Mouse (Mus musculus): ENCODE measurements around the gene Chil1. TPM values are rescaled to one million over a fixed set of nuclear protein-coding genes. Genes with fewer than 3 reads are reported as not detected.

The Chil1 gene
- polyA plus RNA-seq, 1 experiment from 2014 or later, result 4.9 TPM

DNA sequence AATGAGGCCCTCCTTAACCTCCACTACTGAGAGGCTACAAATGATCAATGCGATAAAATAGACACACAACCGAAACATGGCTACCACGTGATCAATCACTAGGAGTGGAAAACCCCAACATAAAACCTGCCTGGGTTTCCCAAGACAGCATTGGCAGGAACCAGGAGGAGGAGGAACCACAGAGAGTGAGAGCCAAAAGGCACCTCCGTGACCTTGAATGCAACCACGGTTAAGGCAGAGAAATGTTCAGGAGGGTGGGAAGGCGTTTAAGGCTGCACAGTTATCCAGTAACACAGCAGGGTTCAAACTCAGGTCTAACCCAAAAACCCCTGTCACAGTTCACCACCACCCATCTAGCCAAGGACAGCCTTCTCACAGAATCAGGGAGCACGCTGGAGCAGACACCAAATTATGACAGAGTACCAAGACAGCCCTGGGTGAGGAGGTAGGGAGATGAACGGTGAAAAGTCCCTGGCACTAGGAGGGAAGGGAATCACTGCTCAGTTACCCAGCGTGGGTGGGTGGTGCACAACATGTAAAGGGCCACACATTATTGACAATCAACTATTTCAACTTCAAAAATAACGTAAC, 48.8 kb downstream of the Chil1 start:
- Histone ChIP-seq H3K4me1 (ENCODE audit: control insufficient read depth, insufficient read depth, low read length) (peaks cover 11% of the 10 kb centered on the region), H3K9ac (ENCODE audit: low read length) (no peak overlapping the region), H3K4me3 (replicated peaks; ENCODE audit: low read length) (no peak overlapping the region), H3K36me3 (ENCODE audit: control insufficient read depth, insufficient read depth, low read length) (no peaks in the 10 kb centered on the region), H3K9me3 (replicated peaks; ENCODE audit: control insufficient read depth, low read length) (no peaks in the 10 kb centered on the region), H3K27me3 (ENCODE audit: control insufficient read depth, insufficient read depth, low read length) (peaks cover 20% of the 10 kb centered on the region), H3K27ac (ENCODE audit: low read length) (no peak overlapping the region), H3K4me2 (ENCODE audit: low read depth, low read length) (no peak overlapping the region)
- no peak for ATAC-seq (ENCODE audit: insufficient read depth, low FRiP score)
- WGBS, result 80% methylated on average over 10 of the region's 10 CpGs

DNA sequence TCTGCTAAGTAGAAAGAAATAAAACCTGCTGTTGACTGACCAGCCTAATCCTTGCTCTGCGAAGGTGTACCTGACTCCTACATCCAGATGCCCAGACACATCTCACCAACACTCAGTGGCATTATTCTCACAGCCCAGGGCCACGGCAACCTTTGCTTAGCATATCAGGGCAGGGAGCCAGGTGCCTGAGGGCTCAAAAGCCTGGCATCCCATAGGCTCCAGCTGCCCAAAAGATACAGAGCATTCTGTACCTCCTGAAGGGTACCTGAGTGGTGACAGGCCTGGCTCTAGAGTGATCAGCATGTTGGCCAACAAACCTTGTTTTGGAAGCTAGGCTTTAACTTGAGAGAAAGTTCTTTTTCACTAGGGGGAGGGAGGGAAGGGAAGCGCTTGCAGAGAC, 49.3 kb downstream of the Chil1 start:
- Histone ChIP-seq H3K4me3 (replicated peaks; ENCODE audit: low read length) (no peak overlapping the region), H3K4me1 (ENCODE audit: control insufficient read depth, insufficient read depth, low read length) (peaks cover 16% of the 10 kb centered on the region), H3K36me3 (ENCODE audit: control insufficient read depth, insufficient read depth, low read length) (no peaks in the 10 kb centered on the region), H3K27ac (ENCODE audit: low read length) (no peak overlapping the region), H3K9me3 (replicated peaks; ENCODE audit: control insufficient read depth, low read length) (no peaks in the 10 kb centered on the region), H3K27me3 (ENCODE audit: control insufficient read depth, insufficient read depth, low read length) (peaks cover 22% of the 10 kb centered on the region), H3K4me2 (ENCODE audit: low read depth, low read length) (no peak overlapping the region), H3K9ac (ENCODE audit: low read length) (no peak overlapping the region)
- no peak for ATAC-seq (ENCODE audit: insufficient read depth, low FRiP score)
- 82% methylated on average over 3 of the region's 3 CpGs for WGBS

DNA sequence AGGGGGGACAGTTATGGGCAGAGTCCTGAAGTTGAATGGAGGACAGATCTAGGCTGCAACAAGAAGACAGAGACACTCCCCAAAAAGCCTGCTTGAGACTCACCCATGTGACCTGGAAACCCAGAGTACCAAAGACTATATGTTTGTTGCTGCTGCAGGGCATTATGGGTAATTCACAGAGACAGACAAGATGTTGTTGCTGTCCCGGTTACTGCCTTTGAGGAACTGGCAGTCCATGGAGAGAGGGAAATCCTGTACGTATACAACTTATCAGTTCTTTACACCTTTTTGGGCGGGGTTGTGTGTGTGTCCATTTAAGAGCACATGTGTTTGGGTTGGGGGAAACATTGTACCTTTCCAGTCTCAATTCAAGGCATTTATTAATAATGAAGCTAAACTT, 49.7 kb downstream of the Chil1 start:
- no peak overlapping the region for H3K4me2 ChIP-seq (ENCODE audit: low read depth, low read length)
- H3K4me1 ChIP-seq (ENCODE audit: control insufficient read depth, insufficient read depth, low read length), result peaks cover 16% of the 10 kb centered on the region
- no peaks in the 10 kb centered on the region for H3K9me3 ChIP-seq (replicated peaks; ENCODE audit: control insufficient read depth, low read length)
- H3K27ac ChIP-seq (ENCODE audit: low read length), result no peak overlapping the region
- no peaks in the 10 kb centered on the region for H3K36me3 ChIP-seq (ENCODE audit: control insufficient read depth, insufficient read depth, low read length)
- 66% methylated on average over 3 of the region's 3 CpGs for WGBS
- H3K27me3 ChIP-seq (ENCODE audit: control insufficient read depth, insufficient read depth, low read length), result peaks cover 26% of the 10 kb centered on the region
- no peak overlapping the region for H3K9ac ChIP-seq (ENCODE audit: low read length)
- H3K4me3 ChIP-seq (replicated peaks; ENCODE audit: low read length), result no peak overlapping the region
- ATAC-seq (ENCODE audit: insufficient read depth, low FRiP score), result no peak

DNA sequence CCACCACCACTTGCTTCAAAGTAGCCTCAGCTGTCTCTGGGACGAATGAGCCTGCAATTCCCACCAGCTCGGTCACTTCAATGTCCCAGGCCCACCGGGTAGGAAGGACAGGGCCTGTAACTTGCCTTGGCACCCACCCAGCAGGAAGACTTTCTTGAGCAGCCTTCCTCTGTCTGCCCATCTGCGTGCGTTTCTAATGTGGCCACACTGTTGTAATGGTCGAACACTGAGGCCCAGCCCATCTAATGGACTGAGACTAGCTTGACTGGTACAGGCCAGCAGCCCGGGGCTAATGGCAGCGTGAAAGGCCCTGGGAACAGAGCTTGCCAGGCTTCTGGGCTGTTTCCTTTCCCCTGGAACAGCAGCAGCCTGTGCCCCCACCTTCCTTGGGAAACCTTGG, 50.4 kb downstream of the Chil1 start:
- H3K4me3 ChIP-seq (replicated peaks; ENCODE audit: low read length), result peak overlapping the region; percentile 1; the same call in 1 of the 2 replicates
- H3K4me1 ChIP-seq (ENCODE audit: control insufficient read depth, insufficient read depth, low read length), result peaks cover 16% of the 10 kb centered on the region
- H3K27me3 ChIP-seq (ENCODE audit: control insufficient read depth, insufficient read depth, low read length), result peaks cover 26% of the 10 kb centered on the region
- H3K9ac ChIP-seq (ENCODE audit: low read length), result 0 out of 2 replicates have a peak overlapping the region, but pooled peaks have one; percentile 49
- peak overlapping the region; percentile 87 for H3K27ac ChIP-seq (ENCODE audit: low read length)
- no peak; the same call in 1 of the 2 replicates for ATAC-seq (ENCODE audit: insufficient read depth, low FRiP score)
- 72% methylated on average over 8 of the region's 8 CpGs for WGBS
- H3K4me2 ChIP-seq (ENCODE audit: low read depth, low read length), result peak overlapping the region; percentile 88
- no peaks in the 10 kb centered on the region for H3K36me3 ChIP-seq (ENCODE audit: control insufficient read depth, insufficient read depth, low read length)
- H3K9me3 ChIP-seq (replicated peaks; ENCODE audit: control insufficient read depth, low read length), result no peaks in the 10 kb centered on the region

DNA sequence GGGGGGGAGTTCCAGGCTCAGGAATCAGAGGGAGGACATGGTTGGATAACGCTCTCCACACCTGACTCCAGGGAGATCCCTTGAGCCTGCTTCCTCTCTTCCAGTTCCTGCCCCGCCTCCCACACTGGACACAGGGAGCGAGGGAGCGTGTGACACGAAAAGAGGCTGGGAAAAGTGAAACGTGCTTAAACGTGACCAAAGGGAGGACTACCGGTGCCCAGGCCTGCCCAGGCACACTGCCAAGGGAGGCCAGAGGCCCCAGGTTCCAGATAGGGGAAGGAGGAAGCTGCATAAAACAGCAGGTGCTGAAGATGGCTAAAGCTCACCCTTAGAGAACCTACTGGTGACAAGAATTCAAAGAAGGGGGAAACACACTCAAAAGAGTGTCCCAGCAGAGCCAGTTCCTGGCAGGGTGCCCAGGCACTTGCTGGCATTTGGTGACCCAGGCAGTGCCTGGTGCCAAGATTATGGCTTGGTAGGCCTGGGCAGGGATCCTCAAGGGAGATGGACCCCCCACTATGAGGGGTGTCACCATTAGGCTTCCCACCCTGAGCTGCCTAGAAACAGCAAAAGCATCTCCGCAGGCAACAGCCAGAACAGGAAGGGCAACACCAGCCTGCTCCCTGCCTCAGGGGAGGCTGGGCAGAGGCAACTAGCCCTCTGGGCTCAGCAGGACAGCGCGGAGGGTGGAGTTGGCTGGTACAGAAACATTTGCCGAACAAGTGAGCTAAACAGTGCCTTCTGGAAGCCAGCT, 51.0 kb downstream of the Chil1 start:
- Histone ChIP-seq H3K27me3 (ENCODE audit: control insufficient read depth, insufficient read depth, low read length) (peaks cover 26% of the 10 kb centered on the region), H3K4me2 (ENCODE audit: low read depth, low read length) (peak overlapping the region; percentile 88), H3K9ac (ENCODE audit: low read length) (peak overlapping the region; percentile 49; the same call in 1 of the 2 replicates), H3K36me3 (ENCODE audit: control insufficient read depth, insufficient read depth, low read length) (no peaks in the 10 kb centered on the region), H3K9me3 (replicated peaks; ENCODE audit: control insufficient read depth, low read length) (no peaks in the 10 kb centered on the region), H3K4me3 (replicated peaks; ENCODE audit: low read length) (peak overlapping the region; percentile 46), H3K27ac (ENCODE audit: low read length) (peak overlapping the region; percentile 89), H3K4me1 (ENCODE audit: control insufficient read depth, insufficient read depth, low read length) (peaks cover 16% of the 10 kb centered on the region)
- peak; percentile 78 for ATAC-seq (ENCODE audit: insufficient read depth, low FRiP score)
- WGBS, result 46% methylated on average over 12 of the region's 12 CpGs

DNA sequence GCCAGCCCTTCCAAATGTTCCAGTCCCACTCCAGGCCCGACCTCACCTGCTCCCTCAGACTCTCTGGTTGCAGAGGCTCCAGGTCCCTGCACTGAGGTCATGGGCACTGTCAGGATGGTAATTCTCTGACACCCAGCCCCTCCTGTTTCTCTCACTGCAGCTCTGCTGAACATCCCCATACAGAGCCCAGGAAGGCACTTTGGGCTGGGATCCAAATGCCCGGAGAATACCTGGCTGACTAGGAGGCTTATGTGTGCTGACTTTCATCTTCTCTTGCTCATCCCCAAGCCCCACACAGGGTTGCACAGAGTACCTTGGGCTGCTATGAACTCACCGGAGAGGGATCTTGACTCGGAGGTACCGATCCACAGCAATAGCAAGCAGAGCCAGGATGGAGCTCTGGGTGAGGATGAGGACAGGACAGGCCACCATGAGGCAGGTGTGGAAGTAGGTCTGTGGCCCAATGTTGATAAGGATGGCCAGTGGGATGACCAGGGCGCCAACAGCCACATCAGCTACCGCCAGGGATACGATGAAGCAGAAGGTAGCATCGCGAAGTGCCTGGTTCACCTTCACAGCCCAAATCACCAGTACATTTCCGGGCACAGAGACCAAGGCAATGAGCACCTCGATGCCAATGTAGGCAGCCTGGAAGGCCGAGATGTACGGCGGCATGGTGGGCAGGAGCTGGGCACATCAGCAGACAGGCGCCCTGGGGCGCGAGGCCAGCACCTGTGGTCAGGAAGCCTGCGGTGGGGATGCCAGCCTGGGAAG, 51.9 kb downstream of the Chil1 start:
- Histone ChIP-seq H3K4me1 (ENCODE audit: control insufficient read depth, insufficient read depth, low read length) (peaks cover 16% of the 10 kb centered on the region), H3K36me3 (ENCODE audit: control insufficient read depth, insufficient read depth, low read length) (no peaks in the 10 kb centered on the region), H3K4me2 (ENCODE audit: low read depth, low read length) (peak overlapping the region; percentile 88), H3K9ac (ENCODE audit: low read length) (peak overlapping the region; percentile 64), H3K27ac (ENCODE audit: low read length) (peak overlapping the region; percentile 89), H3K27me3 (ENCODE audit: control insufficient read depth, insufficient read depth, low read length) (peaks cover 26% of the 10 kb centered on the region), H3K9me3 (replicated peaks; ENCODE audit: control insufficient read depth, low read length) (no peaks in the 10 kb centered on the region), H3K4me3 (replicated peaks; ENCODE audit: low read length) (peak overlapping the region; percentile 46)
- 54% methylated on average over 19 of the region's 19 CpGs for WGBS
- no peak for ATAC-seq (ENCODE audit: insufficient read depth, low FRiP score)

DNA sequence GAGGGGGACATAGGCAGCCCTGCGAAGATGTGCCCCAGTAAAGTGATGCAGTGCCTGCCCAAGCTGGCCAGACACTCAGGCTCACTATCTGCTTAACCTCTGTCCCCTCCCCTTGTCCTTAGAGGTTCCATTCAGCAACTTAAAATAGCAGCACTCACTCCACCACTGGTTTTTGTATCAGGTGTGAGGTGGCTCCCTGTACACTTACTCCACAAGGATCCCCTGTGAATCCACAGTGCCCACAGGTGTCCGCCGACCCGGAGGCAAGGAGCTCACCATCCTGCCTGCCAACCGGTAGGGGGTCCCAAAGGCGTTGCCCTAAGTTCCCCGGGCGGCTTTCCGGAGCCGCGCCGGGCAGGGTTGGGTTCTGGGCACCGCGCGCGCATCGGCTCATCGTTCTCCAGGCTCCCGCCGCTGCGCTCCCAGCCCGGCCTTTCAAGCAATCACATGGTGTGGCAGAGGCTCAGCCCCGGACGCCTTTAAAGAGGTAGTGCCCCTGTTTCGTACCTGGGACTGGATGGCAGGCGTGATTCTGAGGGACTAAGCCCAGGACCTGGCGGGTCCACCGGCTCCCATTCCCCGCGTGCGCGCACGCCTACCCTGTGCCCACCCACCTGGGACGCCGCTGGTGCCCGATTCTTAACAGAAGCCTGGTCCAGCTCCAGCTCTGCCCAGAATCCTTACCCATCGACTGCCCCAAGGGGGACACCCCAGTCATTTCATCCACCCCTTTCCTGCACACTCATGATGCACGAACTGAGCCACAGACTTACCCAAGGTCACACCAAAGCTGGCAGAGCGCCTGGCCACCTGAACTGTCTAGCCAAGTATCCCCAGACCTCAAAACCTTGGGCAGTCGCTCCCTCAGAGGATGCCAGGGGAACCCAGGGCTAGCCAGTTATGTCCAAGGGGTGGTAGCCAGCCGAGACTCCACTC, 52.7 kb downstream of the Chil1 start:
- peaks cover 16% of the 10 kb centered on the region for H3K4me1 ChIP-seq (ENCODE audit: control insufficient read depth, insufficient read depth, low read length)
- peaks cover 26% of the 10 kb centered on the region for H3K27me3 ChIP-seq (ENCODE audit: control insufficient read depth, insufficient read depth, low read length)
- H3K9ac ChIP-seq (ENCODE audit: low read length), result peak overlapping the region; percentile 64
- H3K9me3 ChIP-seq (replicated peaks; ENCODE audit: control insufficient read depth, low read length), result no peaks in the 10 kb centered on the region
- ATAC-seq (ENCODE audit: insufficient read depth, low FRiP score), result peak; percentile 62; the same call in 1 of the 2 replicates
- peak overlapping the region; percentile 46 for H3K4me3 ChIP-seq (replicated peaks; ENCODE audit: low read length)
- H3K36me3 ChIP-seq (ENCODE audit: control insufficient read depth, insufficient read depth, low read length), result no peaks in the 10 kb centered on the region
- WGBS, result 2% methylated on average over 41 of the region's 41 CpGs
- peak overlapping the region; percentile 88 for H3K4me2 ChIP-seq (ENCODE audit: low read depth, low read length)
- no peak overlapping the region; the same call in 1 of the 2 replicates for H3K27ac ChIP-seq (ENCODE audit: low read length)

DNA sequence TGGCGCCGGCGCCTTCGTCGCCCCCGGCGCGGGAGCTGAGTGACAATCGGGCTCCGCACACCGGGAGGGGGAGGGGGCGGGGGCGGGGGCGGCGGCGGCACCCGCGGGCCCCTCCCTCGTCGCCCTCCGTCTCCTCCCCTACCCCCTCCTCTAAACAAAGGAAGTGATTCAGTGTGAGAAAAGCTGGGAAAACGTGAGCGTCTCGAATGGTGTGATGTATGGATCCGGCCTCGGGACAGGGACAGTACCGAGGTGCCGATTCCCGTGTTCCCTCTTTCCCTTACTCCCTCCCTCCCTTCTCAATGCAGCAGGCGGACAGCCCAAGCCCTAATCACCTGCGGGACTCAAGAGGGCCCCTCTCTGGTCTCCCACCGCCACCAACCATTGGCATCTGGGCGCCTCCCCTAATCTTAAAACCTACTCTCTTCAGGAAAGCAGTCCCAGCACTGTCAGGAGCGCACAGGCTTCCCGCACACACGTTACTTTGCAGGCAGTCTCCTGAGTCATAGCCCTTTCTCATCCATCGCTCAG, 53.5 kb downstream of the Chil1 start, which contains the start of gene Adora1:
TSS of gene Adora1 (minus strand) at position 41 of the 531 bp plus-strand sequence.
- Histone ChIP-seq H3K36me3 (ENCODE audit: control insufficient read depth, insufficient read depth, low read length) (no peaks in the 10 kb centered on the region), H3K4me3 (replicated peaks; ENCODE audit: low read length) (peak within 1 kb of the TSS; percentile 46), H3K9me3 (replicated peaks; ENCODE audit: control insufficient read depth, low read length) (no peaks in the 10 kb centered on the region), H3K4me1 (ENCODE audit: control insufficient read depth, insufficient read depth, low read length) (peaks cover 16% of the 10 kb centered on the region), H3K9ac (ENCODE audit: low read length) (peak within 1 kb of the TSS; percentile 64), H3K27me3 (ENCODE audit: control insufficient read depth, insufficient read depth, low read length) (peaks cover 26% of the 10 kb centered on the region), H3K4me2 (ENCODE audit: low read depth, low read length) (peak within 1 kb of the TSS; percentile 88), H3K27ac (ENCODE audit: low read length) (peak within 1 kb of the TSS; percentile 14; the same call in 1 of the 2 replicates)
- WGBS, result 1% methylated on average over 37 of the region's 37 CpGs
- ATAC-seq (ENCODE audit: insufficient read depth, low FRiP score), result no peak

Measured in stomach, embryonic 16.5 days (tissue).